9 mouse cellular contexts compared by ENCODE assay signal in the genomic region with DNA sequence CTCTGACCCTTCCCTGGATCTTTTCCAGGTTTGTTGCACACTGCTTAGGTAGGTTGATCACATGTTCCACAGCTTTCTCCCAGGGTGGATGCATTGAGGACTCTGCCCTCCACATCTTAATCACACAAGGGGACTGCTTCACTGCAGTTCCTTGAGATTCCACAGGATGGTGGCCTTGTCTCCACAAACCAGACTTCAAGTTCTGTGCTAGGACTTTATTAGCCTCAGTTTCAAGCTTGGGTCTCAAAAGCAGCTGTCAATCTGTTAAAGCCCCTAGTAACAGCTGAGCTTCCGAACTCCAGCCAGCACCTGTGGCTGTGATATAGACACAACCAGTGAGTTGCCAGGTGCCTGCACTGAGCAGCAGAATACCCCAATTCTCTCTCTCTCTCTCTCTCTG.
A peak's percentile ranks its signal among the peaks of the same experiment; 100 is the strongest.
DNase-seq lines count a peak whose midpoint lies in the region; ATAC-seq lines count a peak whose summit lies in the region.
"Had no signal": no experiment of that assay in that cellular context is flagged by ENCODE, and none has a peak within 500 bp of the region (broad histone marks: within the 10 kb centered on the region; RNA-seq: fewer than 3 reads in every experiment).

No protein-coding gene starts in this region.

- H3K4me1 ChIP-seq in liver, embryonic 11.5 days (replicated peaks; ENCODE audit: control insufficient read depth, insufficient read depth, low read length), result no peaks in the 10 kb centered on the region

- H3K4me2 ChIP-seq in liver, embryonic 11.5 days, result no peak overlapping the region
- H3K4me2 ChIP-seq: heart, embryonic 13.5 days had no signal

- no peak overlapping the region for H3K9ac ChIP-seq in liver, embryonic 11.5 days (ENCODE audit: low read depth, low read length)
- H3K9ac ChIP-seq: heart, embryonic 13.5 days had no signal

- intact Hi-C loops in left cerebral cortex, postnatal 36 days (cut with DNase I), result loop anchor here (2.0 to 5.0 kb wide), 3 partner anchors 115 to 356 kb away; no protein-coding TSS in a partner anchor

- H3K27me3 ChIP-seq in liver, embryonic 11.5 days (replicated peaks; ENCODE audit: control insufficient read depth, insufficient read depth, low read length), result no peaks in the 10 kb centered on the region
- H3K27me3 ChIP-seq: heart, embryonic 13.5 days had no signal

- no peak overlapping the region for H3K27ac ChIP-seq in liver, embryonic 11.5 days (ENCODE audit: low read depth, low read length)
- H3K27ac ChIP-seq: heart, embryonic 13.5 days had no signal

- DNase-seq in liver, result peak; percentile 3
- no peak for DNase-seq in liver, embryonic 11.5 days (ENCODE audit: low spot score)
- DNase-seq in embryo, embryonic 10 days (ENCODE audit: low spot score), result peak; percentile 82
- peak; percentile 10 for DNase-seq in gastrocnemius, postnatal 25 days
- DNase-seq in kidney, adult 9 months, result peak; percentile 63
- DNase-seq in left cerebral cortex, postnatal 36 days (ENCODE audit: low spot score in 2 of 2), result peak; percentile 44 to 45
- peak; percentile 40 for DNase-seq in neural tube, embryonic 10.5 days (ENCODE audit: extremely low spot score, low spot score)
- no peak for DNase-seq in spleen, postnatal 4 days (ENCODE audit: low spot score in 2 of 2)

- H3K9me3 ChIP-seq in liver, embryonic 11.5 days (ENCODE audit: control insufficient read depth, low read length), result no peaks in the 10 kb centered on the region
- H3K9me3 ChIP-seq: heart, embryonic 13.5 days had no signal

- no peak for ATAC-seq in liver, embryonic 11.5 days (replicated peaks; ENCODE audit: low FRiP score)

- H3K4me3 ChIP-seq in liver, embryonic 11.5 days (ENCODE audit: low read depth, low read length), result no peak overlapping the region
- H3K4me3 ChIP-seq: heart, embryonic 13.5 days had no signal

- H3K36me3 ChIP-seq in liver, embryonic 11.5 days (ENCODE audit: control insufficient read depth, insufficient read depth, low read length), result no peaks in the 10 kb centered on the region
- H3K36me3 ChIP-seq: heart, embryonic 13.5 days had no signal

- 33% methylated on average over 1 of the region's 1 CpGs for WGBS in liver, embryonic 11.5 days

Comparison
In these comparisons a context has a peak if more than half of its experiments do, and no peak if none do; other contexts are left out.
1. DNase-seq: peak in liver (single experiment), embryo, embryonic 10 days (single experiment), gastrocnemius, postnatal 25 days (single experiment), kidney, adult 9 months (single experiment), left cerebral cortex, postnatal 36 days (2 of 2) and neural tube, embryonic 10.5 days (single experiment); none in liver, embryonic 11.5 days (single experiment) and spleen, postnatal 4 days (0 of 2).